Mouse (Mus musculus): ENCODE measurements around the gene Lrrc61. TPM values are rescaled to one million over a fixed set of nuclear protein-coding genes. Genes with fewer than 3 reads are reported as not detected.

Lrrc61 gene
- polyA plus RNA-seq (2012; rRNA removed), result 3.1 and 4.0 TPM in 2 replicates

DNA sequence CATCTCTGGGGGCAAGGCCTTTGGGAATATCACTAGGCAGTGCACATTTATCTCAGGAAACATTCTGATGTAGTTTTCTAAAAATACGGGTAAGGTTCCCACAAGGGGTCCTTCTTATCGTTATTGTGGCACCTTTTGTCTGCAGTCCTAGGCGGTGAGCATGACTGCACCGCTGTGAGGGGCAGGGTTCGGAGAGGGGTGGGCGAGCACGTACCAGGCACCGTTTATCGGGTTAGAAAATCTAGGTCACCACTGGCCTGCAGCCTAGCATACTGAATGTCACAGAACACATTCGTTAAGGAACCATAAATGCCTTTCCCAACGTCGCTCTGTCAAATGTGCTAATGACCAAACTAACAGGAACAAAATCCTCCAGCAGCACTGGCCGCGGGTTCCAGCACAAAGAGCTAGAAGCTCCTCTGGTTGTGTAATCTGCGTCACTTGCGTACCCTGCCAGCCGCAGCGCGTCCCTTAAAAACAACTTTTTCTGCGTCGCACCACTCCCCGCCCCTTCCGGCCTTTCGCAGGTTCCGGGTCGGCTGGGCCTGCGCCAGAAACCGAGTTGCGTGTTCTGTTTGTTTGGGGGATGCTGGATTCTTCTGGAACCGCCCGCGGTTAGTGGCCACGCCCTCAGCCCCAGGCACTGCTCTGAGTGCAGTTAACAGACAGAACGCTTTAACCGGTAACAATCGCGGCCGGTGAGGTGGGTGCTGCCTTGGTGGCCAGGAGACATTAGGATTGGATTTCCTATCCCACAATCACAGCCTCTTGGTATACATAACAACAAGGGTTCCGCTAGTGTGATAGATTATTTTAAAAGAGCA, at the start of gene Lrrc61:
Gene Lrrc61 (plus strand): TSS at position 517 of the 824 bp plus-strand sequence.

DNA sequence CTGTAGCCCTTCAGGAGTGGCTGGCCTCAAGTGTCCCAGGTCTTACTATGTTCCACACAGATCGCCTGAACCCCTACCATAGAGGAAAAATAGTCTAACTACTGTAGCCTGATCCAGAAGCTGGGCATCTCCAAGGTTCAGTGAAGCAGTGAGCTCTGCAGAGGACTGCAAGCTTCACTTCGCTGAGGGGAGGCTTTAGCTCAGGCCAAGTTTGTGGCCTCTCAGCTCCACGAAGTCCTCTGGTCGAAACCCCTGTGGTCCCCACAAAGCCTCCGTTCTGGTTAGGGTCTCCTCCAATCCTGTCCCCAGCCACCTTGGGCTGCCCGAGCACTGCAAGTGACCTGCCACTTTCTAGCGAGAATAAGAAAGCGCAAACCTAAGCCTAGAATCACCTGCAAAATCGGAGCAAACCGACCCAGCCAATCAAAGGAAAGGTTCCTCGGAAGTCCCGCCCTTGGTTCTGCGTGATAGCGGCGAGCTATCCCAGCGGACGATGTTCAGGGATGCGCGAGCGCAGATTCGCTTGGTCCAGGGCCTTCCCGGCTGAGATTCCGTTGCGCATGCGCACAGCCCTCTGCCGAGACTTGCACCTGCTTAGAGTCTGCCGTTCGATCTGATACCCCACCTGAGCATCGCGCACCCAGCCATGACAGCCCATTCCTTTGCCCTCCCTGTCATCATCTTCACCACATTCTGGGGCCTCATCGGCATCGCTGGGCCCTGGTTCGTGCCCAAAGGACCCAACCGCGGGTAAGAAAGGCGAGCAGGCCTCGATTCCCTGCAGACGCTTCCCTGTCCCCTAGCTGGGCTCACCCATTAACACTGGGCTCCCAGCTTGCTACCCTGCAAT, 17.3 kb upstream of the Lrrc61 start, which contains the start of gene Atp6v0e2:
Gene Atp6v0e2 (plus strand): TSS at position 511 of the 850 bp plus-strand sequence.

DNA sequence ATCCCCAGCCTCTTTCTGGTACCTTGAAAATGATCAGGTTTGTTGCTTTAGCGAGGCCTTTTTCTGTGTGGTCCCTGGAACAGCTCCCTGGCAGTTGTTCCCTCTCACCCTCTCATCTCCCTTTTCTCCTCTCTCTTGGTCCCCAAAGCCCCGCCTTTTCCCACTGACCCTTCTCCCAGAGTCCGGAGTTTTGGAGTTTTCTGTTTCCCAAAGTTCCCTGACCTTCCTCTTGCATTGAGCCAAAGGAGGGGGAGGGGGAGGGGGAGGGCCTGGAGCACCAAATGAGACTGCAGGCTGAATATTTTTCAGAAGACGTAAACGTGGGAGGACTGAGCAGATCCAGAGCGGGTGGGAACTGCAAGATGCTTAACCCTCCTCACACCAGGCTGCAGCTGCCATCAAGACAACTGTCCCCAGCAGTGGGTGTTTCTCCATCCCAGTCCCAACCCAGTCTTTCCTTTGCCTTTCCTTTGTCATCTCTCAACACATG, 18.0 kb downstream of the Lrrc61 start, which contains the start of gene Rarres2:
Gene Rarres2 (minus strand): TSS at position 218 of the 490 bp plus-strand sequence.

DNA sequence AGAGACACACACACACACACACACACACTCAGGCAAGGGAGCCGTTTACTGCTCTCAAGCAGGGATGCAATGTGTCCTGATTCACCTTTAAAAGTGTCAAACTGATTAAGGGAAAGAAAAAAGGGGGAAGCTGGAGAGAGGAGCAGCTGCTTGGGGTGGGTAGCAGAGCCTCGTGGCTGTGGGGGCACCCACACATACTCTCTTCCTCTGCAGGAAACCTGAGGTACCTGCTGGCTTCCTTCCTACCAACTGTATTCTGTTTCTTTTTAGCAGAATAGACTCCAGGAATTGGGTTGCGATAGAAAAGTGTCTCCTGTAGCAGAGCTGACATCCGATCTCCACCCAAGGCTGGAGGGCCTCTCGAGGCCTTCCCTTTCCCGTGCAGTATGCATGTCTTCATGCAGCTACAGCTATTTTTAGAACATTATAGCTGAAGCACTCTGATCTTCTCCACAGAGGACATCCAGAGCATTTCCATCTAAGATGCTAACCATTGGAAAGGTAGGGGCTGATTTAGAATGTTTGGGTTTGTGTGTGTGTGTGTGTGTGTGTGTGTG, 34.7 kb downstream of the Lrrc61 start, which contains the start of gene Gm45021:
Gene Gm45021 (plus strand): TSS at position 417 of the 557 bp plus-strand sequence.

DNA sequence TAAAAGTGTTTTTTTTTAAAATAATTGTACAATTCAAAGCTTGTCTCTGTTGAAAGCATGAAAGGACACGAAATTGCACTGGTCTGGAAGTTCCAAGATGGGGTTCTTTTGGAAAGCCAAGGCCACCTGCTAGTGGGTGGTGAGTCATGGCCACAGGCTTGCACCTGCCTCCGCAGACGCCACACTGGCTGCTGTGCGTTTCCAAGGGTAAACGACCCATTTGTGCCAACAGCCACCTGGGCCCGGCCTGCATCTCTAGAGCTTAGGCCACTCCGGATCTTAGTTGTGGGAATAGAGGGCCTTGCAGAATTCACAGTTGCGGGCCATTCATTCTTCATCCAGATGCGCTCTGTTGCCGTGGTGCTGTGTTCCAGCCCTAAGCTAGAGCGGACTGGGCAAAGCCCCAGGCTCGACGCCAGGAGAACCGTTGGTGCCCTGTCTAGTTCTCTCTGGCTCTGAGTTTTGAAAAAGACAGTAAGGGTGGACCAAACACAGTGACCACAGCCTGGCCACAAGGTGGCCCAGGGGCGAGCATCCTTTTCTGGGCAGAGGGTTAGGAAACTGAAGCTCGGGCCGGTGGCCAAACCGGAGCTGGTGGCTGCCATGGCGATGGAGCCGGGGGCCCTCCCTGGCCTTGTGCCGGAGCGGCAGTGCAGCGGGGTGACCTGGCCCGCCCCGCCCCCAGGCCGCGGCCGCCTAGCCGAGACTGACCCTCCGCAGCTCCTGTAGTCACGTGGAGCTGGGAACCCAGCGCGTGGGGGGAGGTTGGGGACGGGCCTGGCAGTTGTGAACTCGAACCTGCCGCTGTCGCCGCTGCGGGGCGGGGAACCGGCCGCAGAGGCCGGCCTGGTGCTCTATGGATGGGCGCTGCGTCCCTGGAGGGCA, 38.8 kb downstream of the Lrrc61 start, which contains the start of the genes Repin1 and Gm44965:
Gene Repin1 (plus strand): TSS at position 726 of the 885 bp plus-strand sequence.
Gene Gm44965 (plus strand): TSS at position 784 of the 885 bp plus-strand sequence.

DNA sequence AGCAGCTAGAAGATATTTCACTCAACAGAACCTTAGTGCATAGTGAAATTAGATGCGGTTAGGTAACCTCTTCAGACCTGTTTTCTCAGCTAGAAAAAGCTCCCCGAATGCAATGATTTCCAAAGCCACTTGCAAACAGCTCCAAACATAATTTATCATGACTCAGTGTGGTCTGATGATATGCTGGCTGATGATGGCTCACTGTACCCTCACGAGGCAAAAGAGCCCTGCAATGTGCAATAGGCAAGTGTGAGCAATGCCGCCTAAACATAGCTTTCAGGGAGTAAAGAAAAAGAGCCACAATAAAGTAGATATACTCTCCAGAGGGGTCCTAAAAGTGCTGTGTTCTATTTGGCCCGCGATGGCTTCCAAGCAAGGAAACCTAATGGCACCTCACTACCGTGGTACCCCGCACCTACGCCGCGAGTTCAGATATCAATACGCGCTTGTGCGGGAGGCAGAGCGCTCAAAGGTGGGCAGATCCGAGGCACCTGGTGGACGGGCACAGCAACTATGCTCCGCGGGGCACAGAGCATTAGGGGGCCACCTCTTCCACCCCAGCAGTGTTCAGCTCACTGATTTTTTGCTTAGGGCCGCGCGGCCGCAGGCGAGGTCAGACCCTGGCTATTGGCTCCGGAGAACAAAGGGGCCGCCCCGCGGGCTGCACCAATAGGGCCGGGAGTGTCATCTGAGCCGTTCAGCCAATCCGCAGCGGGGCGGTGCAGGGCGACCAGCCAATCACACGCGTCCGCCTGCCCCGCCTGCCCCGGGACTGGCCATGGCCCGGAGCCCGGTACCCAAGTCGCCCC, 46.9 kb downstream of the Lrrc61 start, which contains the start of gene Zfp775:
Gene Zfp775 (plus strand): TSS at position 793 of the 809 bp plus-strand sequence.

Other genes starting within 250 kb of the Lrrc61 start
- gene Krba1, start 159.2 kb upstream of the Lrrc61 start, polyA plus RNA-seq (2012; rRNA removed), result 2.7 and 3.2 TPM in 2 replicates
- 3.8 and 4.1 TPM in 2 replicates for gene Zfp467, start 109.0 kb upstream of the Lrrc61 start, polyA plus RNA-seq (2012; rRNA removed)
- gene Sspo, start 106.6 kb upstream of the Lrrc61 start, polyA plus RNA-seq (2012; rRNA removed), result 0.18 and 0.22 TPM in 2 replicates
- 0.55 and 0.67 TPM in 2 replicates for gene Atp6v0e2, start 17.2 kb upstream of the Lrrc61 start, polyA plus RNA-seq (2012; rRNA removed)
- gene Rarres2, start 18.0 kb downstream of the Lrrc61 start, polyA plus RNA-seq (2012; rRNA removed), result 77.7 and 123 TPM in 2 replicates
- 0.37 TPM in 1 of 2 replicates, not detected in the other for gene Gm45021, start 34.8 kb downstream of the Lrrc61 start, polyA plus RNA-seq (2012; rRNA removed)
- 18.1 and 19.4 TPM in 2 replicates for gene Repin1, start 39.1 kb downstream of the Lrrc61 start, polyA plus RNA-seq (2012; rRNA removed)
- gene Gm44965, start 39.1 kb downstream of the Lrrc61 start, polyA plus RNA-seq (2012; rRNA removed), result not detected in 2 replicates
- 1.7 and 2.2 TPM in 2 replicates for gene Zfp775, start 47.3 kb downstream of the Lrrc61 start, polyA plus RNA-seq (2012; rRNA removed)
- gene AI854703, start 72.0 kb downstream of the Lrrc61 start, polyA plus RNA-seq (2012; rRNA removed), result 0.20 and 0.21 TPM in 2 replicates
- gene Gimap8, start 92.4 kb downstream of the Lrrc61 start, polyA plus RNA-seq (2012; rRNA removed), result 2.7 and 3.0 TPM in 2 replicates
- 6.6 and 7.7 TPM in 2 replicates for gene Gimap9, start 121.3 kb downstream of the Lrrc61 start, polyA plus RNA-seq (2012; rRNA removed)
- 11.2 and 11.3 TPM in 2 replicates for gene Gimap4, start 129.8 kb downstream of the Lrrc61 start, polyA plus RNA-seq (2012; rRNA removed)
- 8.6 and 9.2 TPM in 2 replicates for gene Gimap6, start 153.4 kb downstream of the Lrrc61 start, polyA plus RNA-seq (2012; rRNA removed)
- gene Gm28053, start 163.8 kb downstream of the Lrrc61 start, polyA plus RNA-seq (2012; rRNA removed), result 0.65 and 0.77 TPM in 2 replicates
- 0.06 and 0.25 TPM in 2 replicates for gene Gimap7, start 163.8 kb downstream of the Lrrc61 start, polyA plus RNA-seq (2012; rRNA removed)
- gene Gimap1, start 184.3 kb downstream of the Lrrc61 start, polyA plus RNA-seq (2012; rRNA removed), result 2.8 and 3.0 TPM in 2 replicates
- gene Gimap5, start 191.4 kb downstream of the Lrrc61 start, polyA plus RNA-seq (2012; rRNA removed), result 3.1 TPM in 2 replicates
- gene Gimap3, start 216.1 kb downstream of the Lrrc61 start, polyA plus RNA-seq (2012; rRNA removed), result 0.42 and 0.68 TPM in 2 replicates